ENCODE assay signal across 8 mouse cellular contexts in genomic region chr16:3909118-3909517, GRCm38 (mm10). TPM values are rescaled to one million over a fixed set of nuclear protein-coding genes. Genes with fewer than 3 reads are reported as not detected.
DNase-seq lines count a peak whose midpoint lies in the region; ATAC-seq lines count a peak whose summit lies in the region.

No protein-coding gene starts in this region.

- H3K4me3 ChIP-seq in heart, embryonic 16.5 days (ENCODE audit: low read length), result peak overlapping the region; percentile 84
- H3K4me3 ChIP-seq in hindbrain, embryonic 12.5 days, result peak overlapping the region; percentile 60
- H3K4me3 ChIP-seq in midbrain, embryonic 12.5 days, result peak overlapping the region; percentile 59

- H3K9me3 ChIP-seq in heart, embryonic 16.5 days (replicated peaks; ENCODE audit: control insufficient read depth, low read length), result no peaks in the 10 kb centered on the region
- H3K9me3 ChIP-seq in hindbrain, embryonic 12.5 days (replicated peaks), result no peaks in the 10 kb centered on the region
- no peaks in the 10 kb centered on the region for H3K9me3 ChIP-seq in midbrain, embryonic 12.5 days

- H3K36me3 ChIP-seq in heart, embryonic 16.5 days (ENCODE audit: control insufficient read depth, insufficient read depth), result peaks cover 23% of the 10 kb centered on the region
- peaks cover 42% of the 10 kb centered on the region for H3K36me3 ChIP-seq in hindbrain, embryonic 12.5 days
- peaks cover 45% of the 10 kb centered on the region for H3K36me3 ChIP-seq in midbrain, embryonic 12.5 days

- no peak for DNase-seq in heart, postnatal 10 days
- peak; percentile 33 for DNase-seq in MEL-GATA-1-ER (ENCODE audit: extremely low read depth, low read depth)
- DNase-seq in layer of hippocampus, adult 9-10 months (ENCODE audit: low spot score), result no peak
- no peak for DNase-seq in embryo, embryonic 10.5 days (ENCODE audit: low spot score)
- no peak for DNase-seq in kidney, adult 8-10 months

- peak overlapping the region; percentile 84 for H3K4me2 ChIP-seq in heart, embryonic 16.5 days (ENCODE audit: low read depth, low read length)
- H3K4me2 ChIP-seq in hindbrain, embryonic 12.5 days (replicated peaks), result peak overlapping the region; percentile 78
- H3K4me2 ChIP-seq in midbrain, embryonic 12.5 days (replicated peaks), result peak overlapping the region; percentile 77

- peak overlapping the region; percentile 88 for H3K9ac ChIP-seq in heart, embryonic 16.5 days (ENCODE audit: low read length)
- peak overlapping the region; percentile 68 for H3K9ac ChIP-seq in hindbrain, embryonic 12.5 days
- H3K9ac ChIP-seq in midbrain, embryonic 12.5 days (replicated peaks), result peak overlapping the region; percentile 69

- no peaks in the 10 kb centered on the region for H3K27me3 ChIP-seq in heart, embryonic 16.5 days (ENCODE audit: control insufficient read depth, insufficient read depth, low read length)
- no peaks in the 10 kb centered on the region for H3K27me3 ChIP-seq in hindbrain, embryonic 12.5 days
- no peaks in the 10 kb centered on the region for H3K27me3 ChIP-seq in midbrain, embryonic 12.5 days

- 6% methylated on average over 20 of the region's 20 CpGs for WGBS in heart, embryonic 16.5 days
- 12% methylated on average over 20 of the region's 20 CpGs for WGBS in hindbrain, embryonic 12.5 days
- 11% methylated on average over 20 of the region's 20 CpGs for WGBS in midbrain, embryonic 12.5 days

- intact Hi-C loops in heart, postnatal 10 days (cut with DNase I), result loop anchor here (2.0 to 5.0 kb wide), 5 partner anchors 24 to 164 kb away; partner anchors contain the start of genes Gm20695, Slx4, Zfp174 and Zfp263

- peaks cover 5% of the 10 kb centered on the region for H3K4me1 ChIP-seq in heart, embryonic 16.5 days (ENCODE audit: control insufficient read depth, insufficient read depth, low read length)
- peaks cover 11% of the 10 kb centered on the region for H3K4me1 ChIP-seq in hindbrain, embryonic 12.5 days
- H3K4me1 ChIP-seq in midbrain, embryonic 12.5 days, result peaks cover 16% of the 10 kb centered on the region

- peak overlapping the region; percentile 75 for H3K27ac ChIP-seq in heart, embryonic 16.5 days (ENCODE audit: low read length)
- peak overlapping the region; percentile 66 for H3K27ac ChIP-seq in hindbrain, embryonic 12.5 days
- H3K27ac ChIP-seq in midbrain, embryonic 12.5 days (replicated peaks), result peak overlapping the region; percentile 67

- ATAC-seq in heart, embryonic 16.5 days (replicated peaks; ENCODE audit: extremely low read depth, insufficient read depth, low FRiP score), result no peak
- ATAC-seq in hindbrain, embryonic 12.5 days (ENCODE audit: low FRiP score), result no peak; the same call in 1 of the 2 replicates
- no peak for ATAC-seq in midbrain, embryonic 12.5 days (ENCODE audit: low FRiP score, low read depth)

RNA-seq across cellular contexts. Expression of gene Cluap1, which starts 0.5 kb away (rescaled TPM):
- polyA plus RNA-seq in heart, embryonic 16.5 days (2015; fragmentation: Nextera tagmentation; extraction: Ambion mirVana), result 15.6 and 16.4 TPM in 2 replicates
- total RNA-seq in heart, postnatal 10 days (2021), result 10 to 100 TPM in 1 of 2 experiments, 1 to 10 TPM in 1; 9.4 to 11.3 TPM
- polyA plus RNA-seq in hindbrain, embryonic 12.5 days (2016; fragmentation: Nextera tagmentation; extraction: Ambion mirVana), result 30.3 and 31.2 TPM in 2 replicates
- 24.9 and 25.8 TPM in 2 replicates for polyA plus RNA-seq in midbrain, embryonic 12.5 days (2016; fragmentation: Nextera tagmentation; extraction: Ambion mirVana)

RNA-seq across cellular contexts. Expression of gene 1700037C18Rik, which starts 0.6 kb away (rescaled TPM):
- 9.7 and 10.0 TPM in 2 replicates for polyA plus RNA-seq in heart, embryonic 16.5 days (2015; fragmentation: Nextera tagmentation; extraction: Ambion mirVana)
- total RNA-seq in heart, postnatal 10 days (2021), result 1 to 10 TPM; 3.6 to 4.6 TPM
- polyA plus RNA-seq in hindbrain, embryonic 12.5 days (2016; fragmentation: Nextera tagmentation; extraction: Ambion mirVana), result 7.2 and 8.0 TPM in 2 replicates
- 5.7 and 7.5 TPM in 2 replicates for polyA plus RNA-seq in midbrain, embryonic 12.5 days (2016; fragmentation: Nextera tagmentation; extraction: Ambion mirVana)

RNA-seq across cellular contexts. Expression of gene Gm20695, which starts 24.7 kb away (rescaled TPM):
- polyA plus RNA-seq in heart, embryonic 16.5 days (2015; fragmentation: Nextera tagmentation; extraction: Ambion mirVana), result 0.26 and 0.31 TPM in 2 replicates
- not detected for total RNA-seq in heart, postnatal 10 days (2021)
- polyA plus RNA-seq in hindbrain, embryonic 12.5 days (2016; fragmentation: Nextera tagmentation; extraction: Ambion mirVana), result 3.0 and 3.2 TPM in 2 replicates
- polyA plus RNA-seq in midbrain, embryonic 12.5 days (2016; fragmentation: Nextera tagmentation; extraction: Ambion mirVana), result 2.6 and 3.3 TPM in 2 replicates

RNA-seq across cellular contexts. Expression of gene Zfp597, which starts 24.8 kb away (rescaled TPM):
- 6.1 TPM in 2 replicates for polyA plus RNA-seq in heart, embryonic 16.5 days (2015; fragmentation: Nextera tagmentation; extraction: Ambion mirVana)
- total RNA-seq in heart, postnatal 10 days (2021), result 10 to 100 TPM; 11.3 to 12.7 TPM
- polyA plus RNA-seq in hindbrain, embryonic 12.5 days (2016; fragmentation: Nextera tagmentation; extraction: Ambion mirVana), result 12.1 and 13.4 TPM in 2 replicates
- polyA plus RNA-seq in midbrain, embryonic 12.5 days (2016; fragmentation: Nextera tagmentation; extraction: Ambion mirVana), result 12.7 and 13.5 TPM in 2 replicates

RNA-seq across cellular contexts. Expression of gene Naa60, which starts 36.9 kb away (rescaled TPM):
- polyA plus RNA-seq in heart, embryonic 16.5 days (2015; fragmentation: Nextera tagmentation; extraction: Ambion mirVana), result 37.1 and 40.0 TPM in 2 replicates
- 10 to 100 TPM; 56.6 to 58.7 TPM for total RNA-seq in heart, postnatal 10 days (2021)
- polyA plus RNA-seq in hindbrain, embryonic 12.5 days (2016; fragmentation: Nextera tagmentation; extraction: Ambion mirVana), result 64.2 and 65.7 TPM in 2 replicates
- 66.0 and 70.2 TPM in 2 replicates for polyA plus RNA-seq in midbrain, embryonic 12.5 days (2016; fragmentation: Nextera tagmentation; extraction: Ambion mirVana)
